Mouse (Mus musculus) forebrain, embryonic 15.5 days (tissue): Measurements from ENCODE around the gene Ctnnd2. TPM values are rescaled to one million over a fixed set of nuclear protein-coding genes. Genes with fewer than 3 reads are reported as not detected.

Source experiments
- ATAC-seq: fragments of 200-750 bp; cut with Nextera tagmentation; replicated peaks from 2 replicates; pipeline ENCODE4 v1.8.0; 2017; ENCODE audit warnings: mild to moderate bottlenecking, moderate TSS enrichment, moderate library complexity
- H3K27ac ChIP-seq: fragments of 300-500 bp; sonication (generic); replicated peaks from 2 replicates; pipeline ENCODE4 v1.5.1; 2015; ENCODE audit warnings: mild to moderate bottlenecking, inconsistent platforms
- H3K27me3 ChIP-seq: fragments of 300-500 bp; sonication (generic); 2 replicates; pipeline ENCODE4 v1.6.1; 2015; ENCODE audit warnings: inconsistent platforms
- H3K36me3 ChIP-seq: fragments of 300-500 bp; sonication (generic); 2 replicates; pipeline ENCODE4 v1.6.1; 2015; ENCODE audit warnings: mild to moderate bottlenecking, inconsistent platforms
- H3K4me1 ChIP-seq: fragments of 300-500 bp; sonication (generic); 2 replicates; pipeline ENCODE4 v1.6.1; 2015; ENCODE audit warnings: inconsistent platforms
- H3K4me2 ChIP-seq: fragments of 300-500 bp; sonication (generic); replicated peaks from 2 replicates; pipeline ENCODE4 v1.6.1; 2015; ENCODE audit warnings: mild to moderate bottlenecking, inconsistent platforms
- H3K4me3 ChIP-seq: fragments of 300-500 bp; sonication (generic); 2 replicates; pipeline ENCODE4 v1.5.1; 2015; ENCODE audit warnings: mild to moderate bottlenecking, inconsistent platforms
- H3K9ac ChIP-seq: fragments of 300-500 bp; sonication (generic); replicated peaks from 2 replicates; pipeline ENCODE4 v1.6.1; 2015; ENCODE audit warnings: mild to moderate bottlenecking, inconsistent platforms
- H3K9me3 ChIP-seq: fragments of 300-500 bp; sonication (generic); 2 replicates; pipeline ENCODE4 v1.6.1; 2016; ENCODE audit warnings: inconsistent platforms
- WGBS: fragments of 180-500 bp; shearing (Covaris S2); methylation state at CpG from one replicate; pipeline ENCODE4 v1.1.7; 2015; ENCODE audit warnings: mixed read lengths; 5-methylcytosine and 5-hydroxymethylcytosine counted together
- polyA plus RNA-seq: library from polyadenylated mRNA; unstranded; fragments of >200 nt; fragmentation: Nextera tagmentation; extraction: Ambion mirVana; gene quantifications from 2 replicates; pipeline ENCODE4 v1.2.1, GENCODE M21; 2015

Gene Ctnnd2
- polyA plus RNA-seq, 1 experiment from 2014 or later: 83.6 TPM

- Histone ChIP-seq H3K27me3 (no peaks in the 10 kb centered on the region), H3K4me3 (no peak overlapping the region), H3K4me2 (no peak overlapping the region), H3K4me1 (no peaks in the 10 kb centered on the region), H3K36me3 (no peaks in the 10 kb centered on the region), H3K9ac (no peak overlapping the region), H3K9me3 (no peaks in the 10 kb centered on the region), H3K27ac (no peak overlapping the region)
- 89% methylated on average over 4 of the region's 4 CpGs for WGBS
- no peak for ATAC-seq
Measured at GRCm38 (mm10) chr15:30681939-30682338, 509.5 kb downstream of the Ctnnd2 start.

GRCm38 (mm10) chr15:30682360-30683119 lies 510.1 kb downstream of the Ctnnd2 start:
- ATAC-seq: peak; percentile 46; the same call in 1 of the 2 replicates
- H3K9me3 ChIP-seq: no peaks in the 10 kb centered on the region
- 63% methylated on average over 14 of the region's 14 CpGs for WGBS
- H3K36me3 ChIP-seq: no peaks in the 10 kb centered on the region
- no peaks in the 10 kb centered on the region for H3K4me1 ChIP-seq
- H3K4me3 ChIP-seq: no peak overlapping the region
- no peak overlapping the region for H3K4me2 ChIP-seq
- no peak overlapping the region for H3K9ac ChIP-seq
- no peaks in the 10 kb centered on the region for H3K27me3 ChIP-seq
- 0 out of 2 replicates have a peak overlapping the region, but pooled peaks have one; percentile 3 for H3K27ac ChIP-seq

DNA sequence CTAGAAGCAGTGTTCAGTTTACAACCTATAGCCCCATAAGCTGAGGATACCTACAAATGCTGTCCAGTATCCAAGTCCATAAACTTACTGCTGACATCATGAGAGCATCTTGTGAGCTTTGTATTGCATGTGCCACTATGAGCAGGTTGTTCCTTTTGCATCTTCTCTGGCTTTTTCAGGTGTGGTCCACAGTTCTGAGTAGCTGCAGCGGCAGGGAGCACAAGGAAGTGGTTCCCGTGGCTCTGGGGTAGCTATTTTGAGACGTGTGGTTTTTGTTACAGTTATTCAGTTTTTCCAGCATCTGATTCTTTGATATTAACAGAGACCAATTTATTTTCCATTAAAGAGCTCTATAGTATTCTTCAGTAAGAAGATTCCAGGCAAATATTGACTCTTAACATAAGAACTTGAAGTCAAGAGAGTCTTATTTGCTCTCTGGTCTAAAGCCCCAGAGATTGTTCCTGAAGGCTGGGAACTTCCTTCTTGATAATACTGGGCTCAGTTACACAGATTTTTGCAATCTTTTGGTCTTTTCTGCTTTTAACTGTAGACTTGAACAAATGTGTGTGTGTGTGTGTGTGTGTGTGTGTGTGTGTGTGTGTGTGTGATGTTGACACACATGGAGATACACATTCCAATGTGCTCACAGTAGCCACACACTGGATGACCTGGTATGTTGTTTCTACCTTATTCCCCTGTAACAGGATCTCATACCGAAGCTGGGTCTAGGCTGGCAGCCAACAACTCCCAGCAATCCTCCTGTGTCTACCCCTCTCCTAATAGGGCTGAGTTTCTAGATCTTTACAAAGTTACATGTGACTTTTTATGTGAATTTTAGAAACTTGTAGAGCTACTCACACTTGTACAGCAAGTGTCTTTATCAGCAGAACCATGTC lies 514.1 kb downstream of the Ctnnd2 start:
- Histone ChIP-seq H3K9me3 (no peaks in the 10 kb centered on the region), H3K27me3 (no peaks in the 10 kb centered on the region), H3K27ac (no peak overlapping the region), H3K4me2 (no peak overlapping the region), H3K9ac (no peak overlapping the region), H3K4me1 (no peaks in the 10 kb centered on the region), H3K36me3 (no peaks in the 10 kb centered on the region), H3K4me3 (no peak overlapping the region)
- WGBS: 72% methylated on average over 4 of the region's 4 CpGs
- ATAC-seq: no peak

GRCm38 (mm10) chr15:30693754-30694205 lies 521.4 kb downstream of the Ctnnd2 start:
- no peak overlapping the region for H3K4me3 ChIP-seq
- peaks cover 4% of the 10 kb centered on the region for H3K4me1 ChIP-seq
- no peak overlapping the region for H3K9ac ChIP-seq
- no peaks in the 10 kb centered on the region for H3K9me3 ChIP-seq
- no peaks in the 10 kb centered on the region for H3K27me3 ChIP-seq
- ATAC-seq: peak; percentile 96
- no peak overlapping the region for H3K4me2 ChIP-seq
- H3K27ac ChIP-seq: peak overlapping the region; percentile 60
- H3K36me3 ChIP-seq: no peaks in the 10 kb centered on the region
- WGBS: 9% methylated on average over 6 of the region's 6 CpGs

DNA sequence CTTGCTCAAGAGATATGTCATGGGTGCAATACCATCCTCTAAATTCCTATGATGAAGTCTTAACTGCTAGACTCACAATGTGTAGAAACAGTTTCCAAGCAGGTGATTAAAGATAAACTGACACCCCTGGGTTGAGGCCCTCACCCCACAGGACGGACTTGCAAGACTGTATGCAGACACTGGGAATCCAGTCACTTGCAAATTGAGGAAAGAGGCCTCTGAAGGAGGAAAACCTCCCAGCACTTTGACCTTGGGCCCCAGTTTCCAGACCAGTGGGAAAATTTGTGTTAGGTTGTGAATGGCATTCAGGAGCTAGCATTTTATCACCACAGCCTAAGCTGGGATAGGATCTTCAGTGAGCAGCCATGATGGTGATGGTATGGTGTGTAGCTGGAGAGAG lies 521.9 kb downstream of the Ctnnd2 start:
- H3K4me3 ChIP-seq: no peak overlapping the region
- H3K4me1 ChIP-seq: peaks cover 4% of the 10 kb centered on the region
- WGBS: 57% methylated on average over 1 of the region's 1 CpGs
- H3K27ac ChIP-seq: peak overlapping the region; percentile 60
- no peak overlapping the region for H3K4me2 ChIP-seq
- H3K9me3 ChIP-seq: no peaks in the 10 kb centered on the region
- no peak for ATAC-seq
- H3K9ac ChIP-seq: no peak overlapping the region
- H3K27me3 ChIP-seq: no peaks in the 10 kb centered on the region
- H3K36me3 ChIP-seq: no peaks in the 10 kb centered on the region

DNA sequence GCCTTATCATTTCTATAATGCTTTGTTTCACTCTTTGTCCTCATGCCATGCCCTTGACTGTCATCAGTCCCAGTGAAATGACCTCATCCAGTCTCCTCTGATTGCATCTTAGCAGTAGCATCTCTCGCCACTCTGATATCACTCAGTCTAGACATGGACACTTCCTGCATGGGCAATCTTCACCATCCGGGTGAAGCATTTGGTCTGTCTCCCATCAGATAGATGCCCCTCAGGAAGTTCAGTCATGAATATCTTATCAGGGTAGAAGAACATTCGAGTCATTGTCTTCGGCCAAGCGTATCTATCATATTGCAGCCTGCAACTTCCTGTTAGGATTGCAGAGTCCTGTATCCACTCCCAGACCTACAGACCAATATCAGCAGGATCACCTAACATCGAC lies 523.5 kb downstream of the Ctnnd2 start:
- no peak for ATAC-seq
- no peaks in the 10 kb centered on the region for H3K36me3 ChIP-seq
- no peak overlapping the region for H3K4me2 ChIP-seq
- H3K9me3 ChIP-seq: no peaks in the 10 kb centered on the region
- H3K27me3 ChIP-seq: no peaks in the 10 kb centered on the region
- no peak overlapping the region for H3K4me3 ChIP-seq
- H3K4me1 ChIP-seq: peaks cover 7% of the 10 kb centered on the region
- no peak overlapping the region for H3K9ac ChIP-seq
- no peak overlapping the region for H3K27ac ChIP-seq
- WGBS: 95% methylated on average over 6 of the region's 6 CpGs

- H3K4me2 ChIP-seq: no peak overlapping the region
- H3K27ac ChIP-seq: no peak overlapping the region; the same call in 1 of the 2 replicates
- H3K9me3 ChIP-seq: no peaks in the 10 kb centered on the region
- H3K4me3 ChIP-seq: no peak overlapping the region
- H3K9ac ChIP-seq: no peak overlapping the region
- no peaks in the 10 kb centered on the region for H3K27me3 ChIP-seq
- peaks cover 9% of the 10 kb centered on the region for H3K4me1 ChIP-seq
- no peak for ATAC-seq
- WGBS: 48% methylated on average over 5 of the region's 5 CpGs
- H3K36me3 ChIP-seq: no peaks in the 10 kb centered on the region; the same call in 1 of the 2 replicates
Measured at GRCm38 (mm10) chr15:30697356-30697755, 525.0 kb downstream of the Ctnnd2 start.

- Histone ChIP-seq H3K4me1 (peaks cover 5% of the 10 kb centered on the region), H3K27me3 (no peaks in the 10 kb centered on the region), H3K4me2 (no peak overlapping the region), H3K4me3 (no peak overlapping the region), H3K27ac (no peak overlapping the region), H3K9me3 (no peaks in the 10 kb centered on the region), H3K9ac (no peak overlapping the region), H3K36me3 (no peaks in the 10 kb centered on the region; the same call in 1 of the 2 replicates)
- WGBS: 53% methylated on average over 6 of the region's 6 CpGs
- no peak for ATAC-seq
Measured at GRCm38 (mm10) chr15:30700762-30701161, 528.4 kb downstream of the Ctnnd2 start.

DNA sequence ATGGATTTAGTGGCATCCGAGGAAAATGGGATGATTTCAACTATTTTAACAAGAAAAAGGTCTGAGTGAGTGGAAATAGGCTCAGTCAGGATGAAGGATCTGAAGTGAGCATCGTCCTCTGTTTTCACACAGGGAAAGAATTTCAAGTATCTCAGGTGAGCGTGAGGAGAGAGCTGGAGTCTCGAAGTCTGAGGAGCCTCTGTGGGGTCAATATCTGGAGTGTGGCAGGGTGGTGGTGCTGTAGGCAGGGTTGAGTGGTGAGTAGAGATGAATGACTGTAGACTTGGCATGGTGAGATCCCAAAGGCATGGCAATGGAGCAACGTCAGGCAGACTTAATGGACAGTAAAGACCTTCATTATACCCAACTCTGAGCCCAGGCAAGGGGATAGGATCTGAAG lies 529.2 kb downstream of the Ctnnd2 start:
- no peaks in the 10 kb centered on the region for H3K27me3 ChIP-seq
- peaks cover 9% of the 10 kb centered on the region for H3K4me1 ChIP-seq
- H3K4me2 ChIP-seq: no peak overlapping the region
- no peaks in the 10 kb centered on the region for H3K9me3 ChIP-seq
- no peak overlapping the region for H3K9ac ChIP-seq
- no peaks in the 10 kb centered on the region; the same call in 1 of the 2 replicates for H3K36me3 ChIP-seq
- ATAC-seq: no peak
- 94% methylated on average over 5 of the region's 5 CpGs for WGBS
- no peak overlapping the region for H3K4me3 ChIP-seq
- no peak overlapping the region for H3K27ac ChIP-seq

DNA sequence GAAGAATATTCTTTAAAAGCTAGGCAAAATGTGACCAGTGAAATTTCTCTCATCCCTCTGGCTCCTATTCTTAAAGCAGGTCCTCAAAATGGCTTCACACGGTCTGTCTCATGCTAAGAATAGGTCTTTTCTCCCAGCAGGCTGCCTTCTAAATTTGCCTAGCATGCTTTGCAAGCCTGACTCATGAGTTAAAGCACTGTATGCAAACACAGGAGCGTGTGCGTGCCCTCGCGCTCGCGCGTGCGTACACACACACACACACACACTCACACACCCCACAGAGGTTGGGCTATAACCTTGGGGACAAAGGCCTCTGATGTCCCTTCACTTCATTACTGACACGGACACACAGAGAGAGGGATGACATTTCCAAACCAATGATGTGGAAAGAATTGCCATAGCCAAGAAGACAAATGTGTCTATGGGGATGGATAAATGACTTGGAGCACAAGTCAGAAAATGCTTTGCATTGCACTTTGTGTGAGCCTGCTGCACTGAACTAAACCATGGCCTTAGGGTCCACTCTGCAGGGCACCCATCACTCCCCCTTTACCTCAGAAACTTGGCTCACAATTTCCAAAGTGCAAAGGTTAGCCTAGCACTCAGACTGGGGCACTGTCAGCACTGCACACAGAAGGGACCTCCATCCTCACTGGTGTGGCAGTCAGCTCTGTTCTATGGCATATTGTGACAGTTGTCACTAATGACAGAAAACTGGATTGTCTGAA lies 536.8 kb downstream of the Ctnnd2 start:
- Histone ChIP-seq H3K4me2 (no peak overlapping the region), H3K27ac (no peak overlapping the region), H3K36me3 (no peaks in the 10 kb centered on the region), H3K9ac (no peak overlapping the region), H3K4me1 (peaks cover 8% of the 10 kb centered on the region), H3K9me3 (no peaks in the 10 kb centered on the region), H3K27me3 (no peaks in the 10 kb centered on the region), H3K4me3 (no peak overlapping the region)
- 86% methylated on average over 10 of the region's 10 CpGs for WGBS
- ATAC-seq: no peak

- Histone ChIP-seq H3K4me1 (peaks cover 8% of the 10 kb centered on the region), H3K4me3 (no peak overlapping the region), H3K4me2 (no peak overlapping the region), H3K36me3 (no peaks in the 10 kb centered on the region), H3K27me3 (no peaks in the 10 kb centered on the region), H3K9me3 (no peaks in the 10 kb centered on the region), H3K9ac (no peak overlapping the region), H3K27ac (no peak overlapping the region)
- ATAC-seq: no peak
- WGBS: 75% methylated on average over 2 of the region's 2 CpGs
Measured at GRCm38 (mm10) chr15:30709754-30710105, 537.3 kb downstream of the Ctnnd2 start.

DNA sequence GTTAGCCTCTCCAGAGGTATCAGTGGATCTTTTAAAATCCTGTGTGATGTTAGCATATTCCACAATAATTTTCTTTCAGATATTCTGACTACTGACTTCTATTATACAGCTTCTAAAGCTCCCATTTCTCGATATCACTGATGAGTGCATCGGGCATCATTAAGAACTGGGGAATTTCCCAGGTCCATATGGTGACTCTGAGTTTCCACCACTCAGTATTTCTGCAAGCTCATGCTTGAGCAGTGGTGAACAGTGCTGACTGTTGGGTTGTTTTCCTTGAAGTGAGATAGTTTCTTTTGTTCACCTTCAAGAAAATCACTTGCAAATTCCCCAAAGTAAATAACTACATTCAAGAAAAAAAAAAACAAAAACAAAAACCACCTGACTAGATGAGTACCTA lies 542.4 kb downstream of the Ctnnd2 start:
- Histone ChIP-seq H3K27ac (no peak overlapping the region), H3K4me3 (no peak overlapping the region), H3K36me3 (no peaks in the 10 kb centered on the region), H3K27me3 (no peaks in the 10 kb centered on the region), H3K4me1 (peaks cover 4% of the 10 kb centered on the region; the same call in 1 of the 2 replicates), H3K9me3 (no peaks in the 10 kb centered on the region), H3K9ac (no peak overlapping the region), H3K4me2 (no peak overlapping the region)
- WGBS: 97% methylated on average over 2 of the region's 2 CpGs
- no peak for ATAC-seq
